Mouse (Mus musculus) B cell, adult 2 months (primary cell): ENCODE data around the gene Tpst2.
"Not testable (repeated sequence)": the region's sequence is repeated elsewhere in the genome, so short reads cannot be mapped to it uniquely, and the experiment has no call there.

Experiments used
- DNase-seq, 2 experiments: peaks; one replicate each; pipeline ENCODE4 v3.0.0; 2022

Tpst2 gene

GRCm38 (mm10) chr5:112299399-112299798, 22.9 kb downstream of the Tpst2 start:
- no peak for DNase-seq

GRCm38 (mm10) chr5:112300112-112300511, 23.6 kb downstream of the Tpst2 start:
- no peak for DNase-seq

- DNase-seq = no peak
These were observed 24.3 kb downstream of the Tpst2 start for GRCm38 (mm10) chr5:112300721-112301308.

GRCm38 (mm10) chr5:112301694-112302093, 25.2 kb downstream of the Tpst2 start:
- no peak for DNase-seq

GRCm38 (mm10) chr5:112302310-112302709, 25.8 kb downstream of the Tpst2 start:
- DNase-seq = no peak

GRCm38 (mm10) chr5:112305842-112306241, 29.4 kb downstream of the Tpst2 start:
- DNase-seq = no peak

- no peak for DNase-seq
These were observed 36.9 kb downstream of the Tpst2 start for GRCm38 (mm10) chr5:112313222-112313885.

GRCm38 (mm10) chr5:112316468-112316867, 40.0 kb downstream of the Tpst2 start:
- DNase-seq = no peak

GRCm38 (mm10) chr5:112317328-112317727, 40.8 kb downstream of the Tpst2 start:
- no peak for DNase-seq

GRCm38 (mm10) chr5:112319343-112319742, 42.9 kb downstream of the Tpst2 start:
- not testable (repeated sequence) for DNase-seq

GRCm38 (mm10) chr5:112320379-112320778, 43.9 kb downstream of the Tpst2 start:
- no peak for DNase-seq

- no peak for DNase-seq
These were observed 44.4 kb downstream of the Tpst2 start for GRCm38 (mm10) chr5:112320936-112321335.

- DNase-seq = no peak
These were observed 44.9 kb downstream of the Tpst2 start for GRCm38 (mm10) chr5:112321376-112321775.

- no peak for DNase-seq
These were observed 46.8 kb downstream of the Tpst2 start for GRCm38 (mm10) chr5:112323246-112323645.

- peak; percentile 77 for DNase-seq
These were observed 48.4 kb downstream of the Tpst2 start for GRCm38 (mm10) chr5:112324637-112325545.

GRCm38 (mm10) chr5:112325546-112326445, 49.3 kb downstream of the Tpst2 start, which contains the start of gene Tfip11:
Tfip11 (plus strand) TSS chr5:112326358.
- DNase-seq = peak; percentile 94 to 96

- no peak for DNase-seq
These were observed 50.0 kb downstream of the Tpst2 start for GRCm38 (mm10) chr5:112326446-112327009.

- no peak for DNase-seq
These were observed 51.4 kb downstream of the Tpst2 start for GRCm38 (mm10) chr5:112327854-112328253.

- no peak for DNase-seq
These were observed 53.5 kb downstream of the Tpst2 start for GRCm38 (mm10) chr5:112329805-112330564.

GRCm38 (mm10) chr5:112335473-112335872, 59.0 kb downstream of the Tpst2 start:
- peak; percentile 76 to 79 for DNase-seq

- DNase-seq = no peak
These were observed 60.5 kb downstream of the Tpst2 start for GRCm38 (mm10) chr5:112337004-112337403.
